13 mouse cellular contexts compared by ENCODE assay signal in the genomic region with DNA sequence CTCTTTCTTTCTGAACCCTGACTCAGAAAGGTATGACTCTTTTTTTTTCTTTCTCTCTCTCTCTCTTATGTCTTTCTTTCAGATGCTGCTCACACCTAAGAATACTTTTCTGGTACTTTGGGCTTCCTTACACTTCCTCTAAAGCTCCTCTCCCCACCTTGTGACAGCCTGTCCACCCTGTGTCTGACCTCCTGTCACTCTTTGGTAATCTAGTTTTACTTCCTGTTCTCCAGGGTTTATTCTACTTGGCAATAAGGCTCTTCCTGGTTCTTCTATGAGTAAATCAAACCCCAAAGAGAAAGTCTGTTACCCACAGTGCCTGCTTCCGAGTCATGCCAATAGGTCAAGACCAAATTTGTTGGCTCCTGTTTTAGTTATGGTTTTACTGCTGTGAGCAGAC.
"Had no signal": no experiment of that assay in that cellular context is flagged by ENCODE, and none has a peak within 500 bp of the region (broad histone marks: within the 10 kb centered on the region; RNA-seq: fewer than 3 reads in every experiment).

No protein-coding gene starts in this region.

- H3K36me3 ChIP-seq: limb, embryonic 13.5 days; liver, embryonic 12.5 days; lung, embryonic 15.5 days; midbrain, embryonic 13.5 days; neural tube, embryonic 15.5 days had no signal

- H3K4me1 ChIP-seq: limb, embryonic 13.5 days; liver, embryonic 12.5 days; midbrain, embryonic 13.5 days; neural tube, embryonic 15.5 days had no signal

- H3K4me3 ChIP-seq: limb, embryonic 13.5 days; liver, embryonic 12.5 days; lung, embryonic 15.5 days; midbrain, embryonic 13.5 days; myocyte; neural tube, embryonic 15.5 days had no signal

- ATAC-seq: intestine, postnatal 0 days; liver, embryonic 12.5 days; midbrain, embryonic 13.5 days had no signal

- H3K27me3 ChIP-seq: limb, embryonic 13.5 days; liver, embryonic 12.5 days; lung, embryonic 15.5 days; midbrain, embryonic 13.5 days; neural tube, embryonic 15.5 days had no signal

- DNase-seq: kidney, postnatal 14 days; left cerebral cortex, postnatal 4 days; right cerebral cortex, adult 18-20 months; right cerebral cortex, postnatal 25 days; thymus, adult 18-20 months; thymus, postnatal 14 days had no signal

- H3K9ac ChIP-seq: limb, embryonic 13.5 days; liver, embryonic 12.5 days; lung, embryonic 15.5 days; midbrain, embryonic 13.5 days; neural tube, embryonic 15.5 days had no signal

- H3K27ac ChIP-seq: limb, embryonic 13.5 days; liver, embryonic 12.5 days; lung, embryonic 15.5 days; midbrain, embryonic 13.5 days; neural tube, embryonic 15.5 days had no signal
